Mouse (Mus musculus) lung, postnatal 0 days (tissue): ENCODE results near the gene Akap8l.

Experiments used
- CTCF ChIP-seq: IDR thresholded peaks from 2 replicates; pipeline ENCODE4 v1.5.1; 2016; ENCODE audit warnings: antibody characterized with exemption, mild to moderate bottlenecking
- EP300 ChIP-seq: IDR thresholded peaks from 2 replicates; pipeline ENCODE4 v1.6.1; 2016; ENCODE audit warnings: antibody characterized with exemption, mild to moderate bottlenecking, control low read depth

DNA sequence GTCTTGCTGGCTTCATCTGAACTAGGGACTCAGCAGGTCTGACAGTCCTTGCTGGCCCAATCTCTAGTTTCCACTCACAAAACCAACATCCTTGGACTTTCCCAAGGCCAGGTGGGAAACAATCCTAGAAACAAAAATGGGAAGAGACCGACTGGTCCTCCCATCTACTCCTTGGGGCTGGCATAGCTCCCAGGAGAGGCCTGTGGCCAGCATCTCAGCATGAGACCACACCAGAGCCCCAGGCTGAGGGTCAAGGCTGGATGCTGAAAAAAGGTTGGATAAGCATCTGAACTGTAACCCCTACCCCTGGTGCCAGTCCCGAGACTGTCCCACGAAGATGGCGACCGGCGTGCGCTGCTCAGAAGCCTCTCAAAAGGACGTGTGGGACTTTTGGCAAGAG is 37.6 kb downstream of the Akap8l start:
- TF ChIP-seq CTCF = no peak
- TF ChIP-seq EP300 = no peak
